Mouse (Mus musculus) urinary bladder, adult 2 months (tissue): ENCODE results near the gene 1110002E22Rik. TPM values are rescaled to one million over a fixed set of nuclear protein-coding genes. Genes with fewer than 3 reads are reported as not detected.

Source experiments
- DNase-seq: peaks from one replicate; pipeline ENCODE4 v3.0.0; 2022; ENCODE audit warnings: low spot score
- polyA plus RNA-seq: library from polyadenylated mRNA; depleted of rRNA; stranded (reverse); fragments of >200 nt; gene quantifications from 2 replicates; pipeline ENCODE4 v1.2.3, GENCODE M21; 2012; rRNA removed

Gene 1110002E22Rik
- polyA plus RNA-seq, 1 experiment, result 0.03 TPM

GRCm38 (mm10) chr3:138106887-138107286 lies 42.0 kb downstream of the 1110002E22Rik start:
- no peak for DNase-seq

DNA sequence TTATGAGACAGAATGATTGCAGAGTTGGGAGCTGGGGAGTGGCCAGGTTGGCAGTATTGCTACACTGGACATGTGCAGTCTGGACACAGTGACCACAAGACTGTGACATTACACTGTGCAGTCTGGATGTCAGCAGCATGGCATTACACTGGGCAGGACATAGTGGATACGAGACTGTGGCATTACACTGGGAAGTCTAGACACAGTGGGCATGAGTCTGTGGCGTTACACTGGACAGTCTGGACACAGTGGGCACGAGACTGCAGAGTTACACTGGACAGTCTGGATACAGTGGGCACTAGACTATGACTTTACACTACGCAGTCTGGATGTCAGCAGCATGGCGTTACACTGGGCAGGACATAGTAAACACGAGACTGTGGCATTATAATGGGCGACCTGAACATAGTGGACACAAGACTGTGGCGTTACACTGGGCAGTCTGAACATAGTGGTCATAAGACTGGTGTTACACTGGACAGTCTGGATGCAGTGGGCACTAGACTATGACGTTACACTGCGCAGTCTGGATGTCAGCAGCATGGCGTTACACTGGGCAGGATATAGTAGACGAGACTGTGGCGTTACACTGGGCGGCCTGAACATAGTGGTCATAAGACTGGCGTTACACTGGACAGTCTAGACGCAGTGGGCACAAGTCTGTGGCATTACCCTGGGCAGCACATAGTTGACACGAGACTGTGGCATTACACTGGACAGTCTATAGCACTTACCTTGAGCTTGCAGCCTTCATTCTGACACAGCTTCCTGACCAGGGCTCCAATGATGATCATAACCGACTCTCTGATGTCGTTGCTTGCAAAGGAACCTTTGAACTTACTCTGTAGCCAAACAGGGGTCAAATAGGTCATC lies 46.3 kb downstream of the 1110002E22Rik start:
- no peak for DNase-seq

- no peak for DNase-seq
Measured at GRCm38 (mm10) chr3:138114106-138114505, 49.3 kb downstream of the 1110002E22Rik start.

GRCm38 (mm10) chr3:138116871-138117270 lies 52.0 kb downstream of the 1110002E22Rik start:
- no peak for DNase-seq

DNA sequence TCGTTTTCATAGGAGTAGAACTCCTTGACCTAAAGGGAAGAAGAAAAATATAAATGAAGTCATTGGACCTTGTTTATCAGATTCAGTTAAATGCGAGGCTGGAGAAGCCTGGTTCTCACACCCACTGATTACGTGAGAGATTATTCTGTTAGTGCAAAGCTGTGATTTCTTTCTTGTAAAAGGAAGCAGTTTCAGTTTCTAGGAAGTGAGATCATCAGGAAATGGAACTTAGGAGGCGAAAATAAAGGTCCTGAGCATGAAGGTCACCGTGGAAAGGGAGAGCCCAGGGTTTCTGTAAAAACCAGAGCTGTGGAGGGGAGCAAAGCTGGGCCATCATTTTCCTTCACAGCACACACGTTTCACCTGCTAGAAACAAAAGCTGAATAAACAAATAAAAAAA lies 53.5 kb downstream of the 1110002E22Rik start:
- no peak for DNase-seq

DNA sequence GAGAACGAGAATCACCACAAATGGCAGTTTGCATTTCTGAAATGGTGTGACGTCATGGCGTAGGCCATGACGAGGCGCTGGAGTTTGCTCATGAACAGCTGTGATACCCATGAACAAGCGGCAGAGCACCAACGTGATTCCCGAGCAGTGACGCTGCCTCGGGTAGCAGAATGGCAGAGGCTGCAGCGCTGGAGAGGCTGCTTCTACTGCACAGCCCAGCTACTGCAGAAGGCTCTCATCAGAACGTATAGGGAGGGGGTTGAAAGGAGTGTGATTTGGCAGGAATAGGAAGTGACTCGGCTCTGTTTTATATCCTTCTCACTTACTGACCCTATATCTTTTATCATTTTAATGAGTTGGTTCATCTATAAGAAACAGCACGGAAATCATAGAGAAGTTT lies 54.0 kb downstream of the 1110002E22Rik start:
- DNase-seq, result no peak

GRCm38 (mm10) chr3:138119444-138120105 lies 54.7 kb downstream of the 1110002E22Rik start:
- DNase-seq, result no peak

DNA sequence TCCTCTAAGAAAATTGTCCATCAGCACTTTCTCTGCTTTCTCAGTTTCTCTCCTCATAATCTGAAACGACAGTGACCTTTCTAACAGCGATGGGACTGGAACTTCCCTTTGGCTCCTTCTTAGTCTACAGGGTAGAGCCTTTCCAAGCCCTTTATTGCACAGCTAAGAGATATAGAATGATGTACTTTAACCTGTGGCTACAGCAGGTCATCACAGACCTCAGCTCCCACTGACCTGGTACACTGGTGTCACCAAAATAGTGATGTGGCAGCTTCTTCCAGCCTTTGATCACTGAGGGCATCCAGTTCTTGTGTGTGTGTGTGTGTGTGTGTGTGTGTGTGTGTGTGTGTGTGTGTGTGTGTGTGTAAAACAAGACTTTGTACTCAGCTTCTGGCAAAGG lies 56.6 kb downstream of the 1110002E22Rik start:
- DNase-seq, result no peak

DNA sequence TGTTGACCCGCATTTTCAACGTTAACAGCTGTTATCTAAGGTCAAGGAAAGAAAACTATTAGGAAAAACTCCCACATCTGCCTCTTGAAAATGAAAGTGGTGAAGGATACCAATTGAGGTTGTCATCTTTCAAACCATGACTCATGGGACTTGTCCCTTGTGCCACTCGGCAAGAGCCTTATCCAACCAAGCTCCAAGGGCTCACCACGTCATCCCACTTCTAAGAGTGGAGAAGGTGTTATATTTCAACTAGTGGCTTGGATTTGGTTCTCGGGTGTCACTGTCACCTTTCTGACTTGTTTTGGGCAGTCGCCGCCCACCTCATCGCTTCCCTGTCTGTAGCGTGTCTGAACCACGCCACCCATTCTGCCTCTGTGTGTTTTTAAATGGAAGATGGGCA lies 59.0 kb downstream of the 1110002E22Rik start:
- no peak for DNase-seq

DNA sequence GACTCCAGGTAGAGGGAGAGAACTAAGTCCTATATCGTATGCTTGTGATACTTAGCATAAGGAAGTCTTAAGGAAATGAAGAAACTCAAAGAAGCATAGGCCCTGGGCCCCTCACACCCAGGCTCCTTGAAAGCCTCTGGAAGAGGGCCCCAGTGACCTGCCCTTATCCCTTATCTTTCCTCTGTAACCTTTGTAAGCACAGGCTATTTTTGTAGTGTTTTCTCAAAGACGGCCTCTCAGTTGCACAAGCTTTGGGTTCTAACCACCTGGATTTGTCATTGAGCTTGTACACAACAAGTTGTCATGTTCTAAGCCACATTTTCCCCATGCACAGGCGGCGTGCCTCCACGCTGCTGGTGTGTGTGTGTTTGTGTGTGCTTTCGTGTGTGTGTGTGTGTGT lies 64.3 kb downstream of the 1110002E22Rik start:
- no peak for DNase-seq

GRCm38 (mm10) chr3:138130692-138131091 lies 65.8 kb downstream of the 1110002E22Rik start:
- DNase-seq, result no peak

Other genes with a start within 250 kb of the 1110002E22Rik start
- gene H2afz, start 200.6 kb upstream of the 1110002E22Rik start, polyA plus RNA-seq, result 505 and 565 TPM in 2 replicates
- gene Dnajb14, start 197.4 kb upstream of the 1110002E22Rik start, polyA plus RNA-seq, result 7.9 and 8.8 TPM in 2 replicates
- 81.4 and 102 TPM in 2 replicates for gene Lamtor3, start 146.5 kb upstream of the 1110002E22Rik start, polyA plus RNA-seq
- gene Dapp1, start 83.5 kb upstream of the 1110002E22Rik start, polyA plus RNA-seq, result 16.0 and 16.5 TPM in 2 replicates
- gene Gm5105, start 2.3 kb downstream of the 1110002E22Rik start, polyA plus RNA-seq, result 0.04 and 0.10 TPM in 2 replicates
- 5.3 and 7.5 TPM in 2 replicates for gene Trmt10a, start 78.4 kb downstream of the 1110002E22Rik start, polyA plus RNA-seq
- 4.8 and 5.0 TPM in 2 replicates for gene Mttp, start 79.9 kb downstream of the 1110002E22Rik start, polyA plus RNA-seq
- 0.03 TPM in 1 of 2 replicates, not detected in the other for gene 4930579F01Rik, start 128.8 kb downstream of the 1110002E22Rik start, polyA plus RNA-seq
- 19.4 and 28.9 TPM in 2 replicates for gene Adh7, start 152.7 kb downstream of the 1110002E22Rik start, polyA plus RNA-seq
- gene Adh1, start 195.9 kb downstream of the 1110002E22Rik start, polyA plus RNA-seq, result 754 and 825 TPM in 2 replicates
- 0.32 and 0.54 TPM in 2 replicates for gene Adh6a, start 248.2 kb downstream of the 1110002E22Rik start, polyA plus RNA-seq